Mouse (Mus musculus) brown adipose tissue, adult 24 weeks (tissue): ENCODE results near the gene Elavl3. TPM values are rescaled to one million over a fixed set of nuclear protein-coding genes. Genes with fewer than 3 reads are reported as not detected.

Experiments
- H3K27ac ChIP-seq: fragments of 200-500 bp; replicated peaks from 2 replicates; pipeline ENCODE4 v1.5.1; 2012; ENCODE audit warnings: low read depth, mild to moderate bottlenecking, low read length
- H3K4me1 ChIP-seq: fragments of 200-500 bp; 2 replicates; pipeline ENCODE4 v1.6.1; 2012; ENCODE audit warnings: low read length, mixed read lengths; ENCODE audit not compliant: control insufficient read depth, insufficient read depth, insufficient read length
- H3K4me3 ChIP-seq: fragments of 200-500 bp; 2 replicates; pipeline ENCODE4 v1.5.1; 2012; ENCODE audit warnings: low read depth, mild to moderate bottlenecking, low read length, moderate library complexity; ENCODE audit not compliant: insufficient read depth
- polyA plus RNA-seq: library from polyadenylated mRNA; stranded (reverse); fragments of >200 nt; gene quantifications from 2 replicates; pipeline ENCODE4 v1.2.4, GENCODE M21; 2012; ENCODE audit not compliant: missing spikeins, insufficient read depth, insufficient read length

The Elavl3 gene
- polyA plus RNA-seq, 1 experiment: 0.91 TPM

- Histone ChIP-seq H3K4me1 (peaks cover 6% of the 10 kb centered on the region), H3K4me3 (peak overlapping the region; percentile 71), H3K27ac (peak overlapping the region; percentile 42; the same call in 1 of the 2 replicates)
These were observed 48.7 kb downstream of the Elavl3 start for GRCm38 (mm10) chr9:22003163-22003554.

GRCm38 (mm10) chr9:22002194-22003162 lies 49.3 kb downstream of the Elavl3 start, which contains the start of the genes Ccdc151 and Prkcsh:
TSS of gene Ccdc151 (minus strand) at chr9:22002634.
TSS of gene Prkcsh (plus strand) at chr9:22002806.
- Histone ChIP-seq H3K4me3 (peak within 1 kb of the TSS; percentile 71), H3K27ac (peak within 1 kb of the TSS; percentile 42; the same call in 1 of the 2 replicates), H3K4me1 (peaks cover 6% of the 10 kb centered on the region)

DNA sequence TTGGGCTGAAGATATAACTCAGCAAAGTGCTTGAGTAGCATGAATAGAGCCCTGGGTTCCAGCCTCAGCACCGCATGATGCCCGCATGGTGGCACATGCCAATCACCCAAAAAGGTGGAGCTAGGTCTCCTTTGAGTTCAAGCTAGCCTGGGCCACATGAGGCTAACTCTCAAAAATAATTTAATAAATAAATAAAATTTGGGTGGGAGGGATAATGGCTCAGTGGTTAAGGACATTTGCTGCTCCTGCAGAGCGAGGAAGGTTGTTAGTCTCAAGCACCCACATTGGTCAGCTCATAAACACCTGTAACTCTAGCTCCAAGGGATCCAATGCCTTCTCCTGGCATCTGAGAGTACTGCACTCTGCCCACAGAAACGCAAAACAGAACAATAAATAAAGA lies 50.2 kb downstream of the Elavl3 start:
- no peak overlapping the region for H3K27ac ChIP-seq
- no peak overlapping the region for H3K4me3 ChIP-seq
- peaks cover 6% of the 10 kb centered on the region for H3K4me1 ChIP-seq

DNA sequence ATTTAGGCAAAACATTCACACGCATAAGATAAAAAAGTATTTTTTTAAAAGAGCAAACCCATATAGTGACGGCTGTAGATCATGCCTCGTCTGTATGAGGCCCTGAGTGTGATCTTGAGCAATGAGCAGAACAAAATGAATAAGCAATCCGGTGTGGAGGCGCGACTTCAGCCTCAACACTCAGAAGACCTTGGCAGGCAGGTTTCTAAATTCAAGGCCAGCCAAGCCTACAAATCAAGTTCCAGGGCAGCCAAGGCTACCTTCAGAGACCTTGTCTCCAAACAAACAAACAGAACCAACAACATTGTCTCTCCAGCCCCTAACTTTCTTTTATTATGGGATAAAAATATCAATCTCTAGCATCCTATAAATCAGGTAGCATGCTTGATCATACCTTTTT lies 51.5 kb downstream of the Elavl3 start:
- peaks cover 6% of the 10 kb centered on the region for H3K4me1 ChIP-seq
- no peak overlapping the region for H3K27ac ChIP-seq
- no peak overlapping the region for H3K4me3 ChIP-seq

GRCm38 (mm10) chr9:21996178-21996867 lies 55.5 kb downstream of the Elavl3 start:
- H3K27ac ChIP-seq: no peak overlapping the region
- H3K4me3 ChIP-seq: no peak overlapping the region
- no peaks in the 10 kb centered on the region for H3K4me1 ChIP-seq

DNA sequence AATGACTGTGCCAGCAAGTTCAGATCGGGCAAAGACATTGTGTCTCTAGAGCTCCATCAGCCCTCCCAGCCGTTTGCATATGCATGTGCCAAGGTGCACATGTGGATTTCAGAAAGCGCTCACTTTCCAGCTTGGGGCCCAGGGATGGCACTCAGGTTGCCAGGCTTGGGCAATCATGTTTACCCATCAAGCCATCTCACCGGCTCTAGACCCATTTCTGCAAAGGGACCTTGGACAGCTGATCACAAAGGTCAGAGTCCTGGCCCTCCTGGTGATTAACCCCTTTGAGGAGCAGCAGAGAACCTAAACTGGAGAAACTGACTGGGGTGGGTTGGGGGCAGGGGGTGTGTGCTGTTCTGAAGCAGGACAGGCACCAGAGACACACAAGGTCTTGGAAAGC lies 59.6 kb downstream of the Elavl3 start:
- Histone ChIP-seq H3K27ac (no peak overlapping the region), H3K4me1 (peaks cover 6% of the 10 kb centered on the region; the same call in 1 of the 2 replicates), H3K4me3 (no peak overlapping the region)

- peak within 1 kb of the TSS; percentile 90 for H3K4me3 ChIP-seq
- peak within 1 kb of the TSS; percentile 84 for H3K27ac ChIP-seq
These were observed 62.4 kb downstream of the Elavl3 start, which contains the start of gene Rgl3 for GRCm38 (mm10) chr9:21989230-21990110. TSS of gene Rgl3 (minus strand) at chr9:21989446.

GRCm38 (mm10) chr9:21988421-21989101 lies 63.3 kb downstream of the Elavl3 start:
- Histone ChIP-seq H3K4me1 (peaks cover 6% of the 10 kb centered on the region; the same call in 1 of the 2 replicates), H3K4me3 (peak overlapping the region; percentile 90), H3K27ac (no peak overlapping the region)

More at GRCm38 (mm10) chr9:21989230-21990110, 62.4 kb downstream of the Elavl3 start, which contains the start of gene Rgl3:
- peaks cover 6% of the 10 kb centered on the region; the same call in 1 of the 2 replicates for H3K4me1 ChIP-seq

DNA sequence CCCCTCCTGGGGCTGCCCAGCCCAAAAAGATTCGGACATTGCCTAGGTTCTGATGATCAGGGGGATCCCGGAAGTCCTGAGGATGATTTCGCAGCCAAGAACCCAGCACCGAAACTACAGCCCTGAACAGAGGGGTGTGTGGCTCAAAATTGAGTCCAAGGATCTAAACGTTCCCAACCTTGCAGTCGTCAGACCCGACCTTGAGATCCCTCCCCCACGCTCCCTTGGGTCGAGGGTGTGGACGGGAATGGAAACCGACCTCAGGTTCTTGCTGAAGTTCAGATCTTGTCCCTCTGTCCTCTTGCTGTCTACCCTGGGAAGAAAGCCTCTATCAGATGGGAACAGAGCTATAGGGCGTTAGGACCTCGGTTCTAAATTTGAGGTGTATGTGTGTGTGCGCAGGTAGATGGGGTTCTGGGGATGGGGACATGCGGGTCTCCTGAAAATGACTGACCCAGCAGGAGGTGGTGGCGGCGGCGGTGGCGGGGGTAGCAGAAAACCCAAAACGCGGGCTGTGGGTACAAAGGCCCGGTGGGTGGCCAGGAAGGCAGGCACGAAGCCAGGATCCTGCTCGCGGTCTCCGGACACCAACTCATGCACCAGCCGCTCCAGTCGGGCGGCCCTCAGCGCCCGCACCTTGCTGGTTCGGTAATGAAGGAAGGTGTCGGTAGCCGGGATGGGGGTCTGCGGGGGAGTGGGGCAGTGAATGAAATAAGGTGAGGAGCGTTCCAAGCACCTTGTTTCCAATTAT lies 64.1 kb downstream of the Elavl3 start:
- no peak overlapping the region for H3K27ac ChIP-seq
- H3K4me3 ChIP-seq: peak overlapping the region; percentile 90
- peaks cover 6% of the 10 kb centered on the region; the same call in 1 of the 2 replicates for H3K4me1 ChIP-seq

DNA sequence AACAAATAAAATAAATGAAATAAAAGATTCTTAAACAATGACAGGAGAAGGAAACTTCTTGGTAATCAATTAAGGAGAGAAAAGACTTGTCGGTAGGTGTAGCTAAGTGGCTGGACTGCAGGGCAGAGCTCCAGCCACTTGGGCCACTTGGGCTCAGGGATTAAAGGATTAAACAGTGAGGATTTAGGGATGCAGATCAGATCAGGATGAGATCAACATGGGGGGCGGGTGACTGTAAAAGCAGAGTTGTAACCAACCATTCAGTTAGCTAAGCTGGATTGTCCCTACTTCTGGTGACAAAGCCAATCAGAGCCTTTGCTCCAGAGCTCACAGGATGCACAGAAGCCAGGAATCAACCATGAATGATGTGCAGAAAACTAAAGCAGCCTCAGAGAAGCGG lies 67.9 kb downstream of the Elavl3 start:
- H3K4me3 ChIP-seq: no peak overlapping the region
- peaks cover 6% of the 10 kb centered on the region; the same call in 1 of the 2 replicates for H3K4me1 ChIP-seq
- no peak overlapping the region for H3K27ac ChIP-seq

GRCm38 (mm10) chr9:21978398-21979128 lies 73.3 kb downstream of the Elavl3 start:
- no peak overlapping the region for H3K27ac ChIP-seq
- no peaks in the 10 kb centered on the region for H3K4me1 ChIP-seq
- H3K4me3 ChIP-seq: no peak overlapping the region

GRCm38 (mm10) chr9:21977972-21978371 lies 73.9 kb downstream of the Elavl3 start:
- H3K27ac ChIP-seq: no peak overlapping the region
- H3K4me1 ChIP-seq: no peaks in the 10 kb centered on the region
- no peak overlapping the region for H3K4me3 ChIP-seq

DNA sequence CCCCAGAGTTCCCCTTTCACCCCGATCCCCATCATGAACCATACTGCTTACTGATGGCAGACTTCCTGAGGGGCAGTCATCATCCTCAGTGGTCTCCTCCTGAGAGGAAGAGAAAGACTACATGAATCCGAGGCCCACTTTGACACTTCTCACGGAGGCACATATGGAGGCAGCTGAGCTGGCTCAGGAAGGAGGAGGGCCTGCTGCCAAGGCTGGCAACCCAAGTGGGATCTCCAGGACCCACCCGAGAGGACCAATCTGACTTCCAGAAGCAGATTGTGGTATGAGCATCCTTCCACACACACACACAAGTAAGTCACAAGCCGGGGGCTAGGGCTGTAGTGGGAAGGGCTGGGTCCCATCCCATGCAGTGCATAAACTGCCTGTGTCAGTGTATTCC lies 74.5 kb downstream of the Elavl3 start:
- H3K27ac ChIP-seq: no peak overlapping the region
- no peaks in the 10 kb centered on the region for H3K4me1 ChIP-seq
- H3K4me3 ChIP-seq: no peak overlapping the region
